Mouse (Mus musculus) MEL (cell line): ENCODE measurements around the gene Zfp830. TPM values are rescaled to one million over a fixed set of nuclear protein-coding genes. Genes with fewer than 3 reads are reported as not detected.
A peak's percentile ranks its signal among the peaks of the same experiment; 100 is the strongest.

Source experiments
- DNase-seq: peaks from one replicate; pipeline ENCODE4 v3.0.0; 2011; ENCODE audit warnings: low read depth, low spot score
- H3K27ac ChIP-seq: 2 replicates; pipeline ENCODE4 v1.5.1; 2012; ENCODE audit warnings: low read depth, mild to moderate bottlenecking, control low read depth, low read length, moderate library complexity; ENCODE audit not compliant: control insufficient read depth
- H3K27me3 ChIP-seq, 2 experiments: fragments of 150-350 bp in 1 of 2; sonication (generic) in 1 of 2; 2 replicates each; pipeline ENCODE4 v1.6.1; 2012; ENCODE audit warnings: low read length in 2 of 2, mild to moderate bottlenecking in 2 of 2, improper control_type of control experiment in 1 of 2, moderate library complexity in 1 of 2; ENCODE audit not compliant: insufficient read depth in 2 of 2, control insufficient read depth in 1 of 2
- H3K36me3 ChIP-seq, 2 experiments: 2 replicates each; pipeline ENCODE4 v1.6.1; 2012 to 2014; ENCODE audit warnings: low read length in 2 of 2, improper control_type of control experiment in 1 of 2, inconsistent platforms in 1 of 2, mild to moderate bottlenecking in 1 of 2; ENCODE audit not compliant: insufficient read depth in 2 of 2, control insufficient read depth in 1 of 2
- H3K4me1 ChIP-seq, 2 experiments: fragments of 150-350 bp in 1 of 2; sonication (generic) in 1 of 2; 2 replicates each; pipeline ENCODE4 v1.6.1; 2012; ENCODE audit warnings: low read length in 2 of 2, improper control_type of control experiment in 1 of 2, mild to moderate bottlenecking in 1 of 2; ENCODE audit not compliant: insufficient read depth in 2 of 2, control insufficient read depth in 1 of 2
- H3K4me3 ChIP-seq, 2 experiments: fragments of 150-350 bp in 1 of 2; sonication (generic) in 1 of 2; 2 replicates each; pipeline ENCODE4 v1.5.1; 2012; ENCODE audit warnings: low read depth in 2 of 2, low read length in 2 of 2, mild to moderate bottlenecking in 2 of 2, moderate library complexity in 2 of 2, control low read depth in 1 of 2, improper control_type of control experiment in 1 of 2; ENCODE audit not compliant: control insufficient read depth in 1 of 2, insufficient read depth in 1 of 2
- H3K79me2 ChIP-seq: 2 replicates; pipeline ENCODE4 v1.6.1; 2012; ENCODE audit warnings: mild to moderate bottlenecking, low read length, moderate library complexity; ENCODE audit not compliant: control insufficient read depth, poor library complexity, insufficient read depth
- H3K9ac ChIP-seq: 2 replicates; pipeline ENCODE4 v1.6.1; 2012; ENCODE audit warnings: low read depth, mild to moderate bottlenecking, control low read depth, low read length, moderate library complexity; ENCODE audit not compliant: control insufficient read depth, poor library complexity, severe bottlenecking
- H3K9me3 ChIP-seq: fragments of 150-350 bp; sonication (generic); replicated peaks from 2 replicates; pipeline ENCODE4 v1.6.1; 2012; ENCODE audit warnings: mild to moderate bottlenecking, low read length, improper control_type of control experiment, moderate library complexity; ENCODE audit not compliant: insufficient read depth
- CHD1 ChIP-seq: IDR thresholded peaks from 2 replicates; pipeline ENCODE4 v1.6.1; 2012; ENCODE audit warnings: low read depth, mild to moderate bottlenecking, inconsistent platforms, low read length, improper control_type of control experiment
- E2F4 ChIP-seq: IDR thresholded peaks from 2 replicates; pipeline ENCODE4 v1.6.1; 2011; ENCODE audit warnings: low read depth, low read length, improper control_type of control experiment, borderline replicate concordance
- ELF1 ChIP-seq: IDR thresholded peaks from 2 replicates; pipeline ENCODE4 v1.6.1; 2014; ENCODE audit warnings: low read depth, mild to moderate bottlenecking, inconsistent platforms, low read length, improper control_type of control experiment, moderate library complexity
- ETS1 ChIP-seq: IDR thresholded peaks from 2 replicates; pipeline ENCODE4 v1.6.1; 2012; ENCODE audit warnings: low read depth, mild to moderate bottlenecking, inconsistent platforms, low read length, improper control_type of control experiment, moderate library complexity
- GABPA ChIP-seq: IDR thresholded peaks from 2 replicates; pipeline ENCODE4 v1.6.1; 2012; ENCODE audit warnings: low read depth, mild to moderate bottlenecking, inconsistent platforms, low read length, improper control_type of control experiment, moderate library complexity
- JUND ChIP-seq: IDR thresholded peaks from 2 replicates; pipeline ENCODE4 v1.6.1; 2011; ENCODE audit warnings: low read depth, mild to moderate bottlenecking, improper control_type of control experiment, low read length
- MAX ChIP-seq: IDR thresholded peaks from 2 replicates; pipeline ENCODE4 v1.6.1; 2011; ENCODE audit warnings: low read length, improper control_type of control experiment
- MAZ ChIP-seq: IDR thresholded peaks from 2 replicates; pipeline ENCODE4 v1.6.1; 2012; ENCODE audit warnings: low read depth, mild to moderate bottlenecking, inconsistent platforms, low read length, improper control_type of control experiment
- MXI1 ChIP-seq: IDR thresholded peaks from 2 replicates; pipeline ENCODE4 v1.6.1; 2011; ENCODE audit warnings: mild to moderate bottlenecking, low read depth, low read length, improper control_type of control experiment
- NRF1 ChIP-seq: IDR thresholded peaks from 2 replicates; pipeline ENCODE4 v1.6.1; 2014; ENCODE audit warnings: low read depth, mild to moderate bottlenecking, inconsistent platforms, low read length, improper control_type of control experiment, moderate library complexity; ENCODE audit not compliant: poor library complexity, insufficient read depth, severe bottlenecking
- POLR2AphosphoS5 ChIP-seq: IDR thresholded peaks from 2 replicates; pipeline ENCODE4 v1.6.1; 2012; ENCODE audit warnings: low read depth, borderline replicate concordance, mild to moderate bottlenecking, inconsistent platforms, low read length, moderate library complexity, mixed read lengths
- SIN3A ChIP-seq: IDR thresholded peaks from 2 replicates; pipeline ENCODE4 v1.6.1; 2012; ENCODE audit warnings: low read length, improper control_type of control experiment, inconsistent platforms
- SMC3 ChIP-seq: IDR thresholded peaks from 2 replicates; pipeline ENCODE4 v1.6.1; 2011; ENCODE audit warnings: low read depth, low read length, improper control_type of control experiment
- TAL1 ChIP-seq: IDR thresholded peaks from 2 replicates; pipeline ENCODE4 v1.6.1; 2012; ENCODE audit warnings: mild to moderate bottlenecking, inconsistent platforms, low read length, moderate library complexity, mixed read lengths
- TBP ChIP-seq: IDR thresholded peaks from 2 replicates; pipeline ENCODE4 v1.8.0; 2011; ENCODE audit warnings: low read depth, low read length, improper control_type of control experiment
- TCF12 ChIP-seq: IDR thresholded peaks from 2 replicates; pipeline ENCODE4 v1.6.1; 2014; ENCODE audit warnings: low read depth, mild to moderate bottlenecking, inconsistent platforms, low read length, improper control_type of control experiment, moderate library complexity
- ZC3H11A ChIP-seq: IDR thresholded peaks from 2 replicates; pipeline ENCODE4 v1.6.1; 2012; ENCODE audit warnings: low read depth, mild to moderate bottlenecking, inconsistent platforms, low read length, improper control_type of control experiment
- ZMIZ1 ChIP-seq: IDR thresholded peaks from 2 replicates; pipeline ENCODE4 v1.6.1; 2012; ENCODE audit warnings: low read depth, mild to moderate bottlenecking, inconsistent platforms, low read length, improper control_type of control experiment, moderate library complexity
- ZNF384 ChIP-seq: IDR thresholded peaks from 2 replicates; pipeline ENCODE4 v1.6.1; 2012; ENCODE audit warnings: low read depth, mild to moderate bottlenecking, inconsistent platforms, low read length, improper control_type of control experiment
- polyA plus RNA-seq, 2 experiments: library from polyadenylated mRNA; stranded (reverse) in 1 of 2; unstranded in 1 of 2; fragments of >175 nt in 1 of 2; fragments of >200 nt in 1 of 2; gene quantifications; 2 replicates each; pipeline versions ENCODE4 v1.2.1 to v1.2.4; 2012; ENCODE audit warnings: low replicate concordance in 2 of 2, low read depth in 1 of 2; ENCODE audit not compliant: insufficient read length in 2 of 2, insufficient read depth in 1 of 2, missing spikeins in 1 of 2
- total RNA-seq: library from RNA; depleted of rRNA; stranded (reverse); fragments of 300-350 nt; gene quantifications from 2 replicates; pipeline ENCODE4 v1.2.3, GENCODE M21; 2012

The Zfp830 gene
- total and polyA plus RNA-seq, 3 experiments = 43.4 to 51.4 TPM; not detected in 1

DNA sequence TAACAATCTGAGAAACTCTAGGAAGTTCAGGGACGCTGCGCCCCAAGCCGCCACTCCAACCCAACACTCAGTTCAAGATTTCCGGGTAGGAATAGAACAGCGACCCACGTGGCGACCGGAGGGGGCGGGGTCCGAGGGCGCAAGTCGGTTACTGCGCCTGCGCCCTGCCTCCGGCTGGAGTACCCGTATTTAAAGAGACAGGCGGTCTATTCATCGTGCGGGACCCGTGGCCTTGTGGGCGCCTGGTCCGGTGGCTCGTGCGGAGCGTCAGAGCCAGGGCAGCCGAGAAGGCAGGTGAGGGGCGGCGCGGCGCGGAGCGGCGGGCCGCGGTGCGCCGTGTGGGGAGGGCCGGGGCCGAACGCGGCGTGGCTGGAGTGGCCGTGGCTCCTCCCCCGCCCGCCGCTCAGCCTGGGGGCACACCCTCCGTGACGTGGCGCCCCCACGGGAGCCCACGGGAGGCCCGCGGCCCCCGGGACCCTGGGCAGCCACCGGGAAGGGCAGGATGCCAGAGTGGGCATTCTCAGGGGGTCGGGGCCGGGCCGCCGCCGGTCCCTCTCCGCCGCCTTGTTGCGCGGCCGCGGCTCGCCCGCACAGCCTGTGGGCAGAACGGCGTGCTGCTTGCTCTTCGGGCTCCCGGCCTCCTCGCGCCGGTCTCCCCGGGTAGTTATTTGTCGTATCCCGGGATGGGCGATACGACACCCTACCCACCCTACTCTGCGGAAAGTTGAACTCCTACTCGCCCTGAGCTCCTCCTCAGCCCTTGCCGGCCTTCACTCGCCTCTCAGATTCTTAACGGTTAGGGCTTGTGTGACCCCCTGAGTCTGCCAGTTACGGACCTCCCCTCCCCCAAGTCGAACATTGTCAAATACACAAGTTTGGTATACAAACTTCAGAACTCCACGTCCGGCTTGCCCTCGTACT, 17.1 kb downstream of the Zfp830 start, which contains the start of gene Lig3 (continued):
- no peak for TF ChIP-seq ETS1
- TF ChIP-seq ZMIZ1 = peak; percentile 82
- no peak for TF ChIP-seq GABPA
- no peak for TF ChIP-seq POLR2AphosphoS5
- TF ChIP-seq E2F4 = no peak
- TF ChIP-seq MAX = peak; percentile 98
- TF ChIP-seq TCF12 = peak; percentile 57
- peak; percentile 89 for TF ChIP-seq TBP
- peak; percentile 100 for TF ChIP-seq MXI1
- peak; percentile 95 for TF ChIP-seq ELF1
- TF ChIP-seq NRF1 = peak; percentile 87
- peak; percentile 99 for TF ChIP-seq SIN3A
- peak; percentile 66; the same call in 1 of the 2 replicates for TF ChIP-seq MAZ

DNA sequence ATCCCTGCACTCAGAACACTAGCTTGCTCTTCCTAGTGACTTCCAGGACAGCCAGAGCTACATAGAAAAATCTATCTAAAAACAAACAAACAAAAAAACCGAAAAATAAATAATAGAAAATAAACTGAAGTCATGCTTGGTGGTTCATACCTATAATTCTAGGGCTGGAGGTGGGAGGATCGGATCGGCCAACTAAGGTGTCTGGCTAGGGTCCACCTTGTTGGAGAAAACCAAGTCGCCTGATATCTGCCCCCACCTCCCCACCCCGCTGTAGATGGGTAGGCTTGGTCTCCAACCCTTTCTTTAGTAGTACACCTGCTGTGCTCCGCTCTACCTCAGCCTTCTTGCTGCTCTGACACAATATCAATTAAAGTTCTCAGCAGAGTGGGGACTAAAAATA, 18.1 kb downstream of the Zfp830 start:
- Histone ChIP-seq H3K27ac (peak overlapping the region; percentile 76; the same call in 1 of the 2 replicates), H3K4me1 (peaks cover 16 to 17% of the 10 kb centered on the region in 2 experiments; a peak in 3 of 4 replicates), H3K79me2 (peaks cover 34% of the 10 kb centered on the region), H3K36me3 (peaks cover 16 to 34% of the 10 kb centered on the region in 2 experiments), H3K4me3 (peak overlapping the region; percentile 78 to 97), H3K9me3 (no peaks in the 10 kb centered on the region), H3K27me3 (no peaks in the 10 kb centered on the region), H3K9ac (peak overlapping the region; percentile 95)
- TF ChIP-seq CHD1 (0 out of 2 replicates have a peak, but pooled peaks have one; percentile 77), ZC3H11A (no peak)
- DNase-seq = no peak

DNA sequence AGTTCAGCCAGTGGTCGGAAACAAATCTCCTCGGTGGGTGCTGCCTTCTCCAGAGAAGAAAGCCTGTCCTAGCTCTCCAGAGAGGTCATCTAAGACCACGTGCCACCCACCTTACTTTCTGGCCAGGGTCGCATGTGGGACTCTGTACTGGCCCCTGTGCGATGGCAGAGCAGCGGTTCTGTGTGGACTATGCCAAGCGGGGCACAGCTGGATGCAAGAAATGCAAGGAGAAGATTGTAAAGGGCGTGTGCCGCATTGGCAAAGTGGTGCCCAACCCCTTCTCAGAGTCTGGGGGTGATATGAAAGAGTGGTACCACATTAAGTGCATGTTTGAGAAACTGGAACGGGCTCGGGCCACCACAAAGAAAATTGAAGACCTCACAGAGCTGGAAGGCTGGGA, 19.3 kb downstream of the Zfp830 start:
- no peaks in the 10 kb centered on the region for H3K9me3 ChIP-seq
- H3K9ac ChIP-seq = no peak overlapping the region
- H3K27ac ChIP-seq = no peak overlapping the region
- peaks cover 34% of the 10 kb centered on the region for H3K79me2 ChIP-seq
- DNase-seq = no peak
- TF ChIP-seq MAX (no peak), ZMIZ1 (no peak), JUND (no peak), SMC3 (no peak), ZNF384 (no peak), ELF1 (no peak), TAL1 (no peak), ETS1 (no peak)
- H3K36me3 ChIP-seq = peaks cover 23 to 34% of the 10 kb centered on the region in 2 experiments
- H3K4me1 ChIP-seq = peaks cover 16 to 17% of the 10 kb centered on the region in 2 experiments; a peak in 3 of 4 replicates
- H3K4me3 ChIP-seq = no peak overlapping the region
- no peaks in the 10 kb centered on the region for H3K27me3 ChIP-seq
